Mouse (Mus musculus): Measurements from ENCODE around the gene Rab5if. TPM values are rescaled to one million over a fixed set of nuclear protein-coding genes. Genes with fewer than 3 reads are reported as not detected.
"Not testable (repeated sequence)": the region's sequence is repeated elsewhere in the genome, so short reads cannot be mapped to it uniquely, and the experiment has no call there.

Rab5if gene
- polyA plus RNA-seq, 1 experiment from 2014 or later: 140 TPM

GRCm38 (mm10) chr2:156874047-156874759 lies 11.3 kb downstream of the Rab5if start:
- Histone ChIP-seq H3K27me3 (no peaks in the 10 kb centered on the region), H3K9me3 (replicated peaks) (no peaks in the 10 kb centered on the region), H3K4me2 (no peak overlapping the region), H3K36me3 (replicated peaks) (peaks cover 63% of the 10 kb centered on the region), H3K4me3 (replicated peaks) (no peak overlapping the region), H3K9ac (no peak overlapping the region), H3K27ac (replicated peaks) (no peak overlapping the region), H3K4me1 (replicated peaks) (peaks cover 38% of the 10 kb centered on the region)
- WGBS (ENCODE audit: insufficient replicate concordance): 64% methylated on average over 8 of the region's 8 CpGs
- no peak for ATAC-seq (ENCODE audit: insufficient read depth)

- Histone ChIP-seq H3K4me1 (replicated peaks) (peaks cover 38% of the 10 kb centered on the region), H3K36me3 (replicated peaks) (peaks cover 55% of the 10 kb centered on the region), H3K9ac (no peak overlapping the region), H3K4me2 (no peak overlapping the region), H3K4me3 (replicated peaks) (no peak overlapping the region), H3K9me3 (replicated peaks) (no peaks in the 10 kb centered on the region), H3K27ac (replicated peaks) (0 out of 2 replicates have a peak overlapping the region, but pooled peaks have one; percentile 9), H3K27me3 (no peaks in the 10 kb centered on the region)
- ATAC-seq (ENCODE audit: insufficient read depth): no peak
- 83% methylated on average over 4 of the region's 4 CpGs for WGBS (ENCODE audit: insufficient replicate concordance)
These were observed 12.0 kb downstream of the Rab5if start for GRCm38 (mm10) chr2:156874760-156875510.

GRCm38 (mm10) chr2:156877726-156878125 lies 14.8 kb downstream of the Rab5if start:
- Histone ChIP-seq H3K9me3 (replicated peaks) (no peaks in the 10 kb centered on the region), H3K27me3 (no peaks in the 10 kb centered on the region), H3K9ac (no peak overlapping the region), H3K36me3 (replicated peaks) (peaks cover 27% of the 10 kb centered on the region), H3K27ac (replicated peaks) (no peak overlapping the region; the same call in 1 of the 2 replicates), H3K4me2 (no peak overlapping the region), H3K4me1 (replicated peaks) (peaks cover 49% of the 10 kb centered on the region), H3K4me3 (replicated peaks) (no peak overlapping the region)
- WGBS (ENCODE audit: insufficient replicate concordance): 26% methylated on average over 9 of the region's 9 CpGs
- ATAC-seq (ENCODE audit: insufficient read depth): no peak

GRCm38 (mm10) chr2:156879541-156879940 lies 16.6 kb downstream of the Rab5if start:
- Histone ChIP-seq H3K9me3 (replicated peaks) (no peaks in the 10 kb centered on the region), H3K36me3 (replicated peaks) (peaks cover 9% of the 10 kb centered on the region), H3K9ac (no peak overlapping the region), H3K4me1 (replicated peaks) (peaks cover 55% of the 10 kb centered on the region), H3K4me3 (replicated peaks) (no peak overlapping the region), H3K27me3 (no peaks in the 10 kb centered on the region), H3K27ac (replicated peaks) (peak overlapping the region; percentile 45; the same call in 1 of the 2 replicates), H3K4me2 (no peak overlapping the region)
- ATAC-seq (ENCODE audit: insufficient read depth): no peak
- 67% methylated on average over 3 of the region's 3 CpGs for WGBS (ENCODE audit: insufficient replicate concordance)

GRCm38 (mm10) chr2:156882431-156883001 lies 19.6 kb downstream of the Rab5if start:
- WGBS (ENCODE audit: insufficient replicate concordance): 7% methylated on average over 10 of the region's 10 CpGs
- H3K9ac ChIP-seq: peak overlapping the region; percentile 33
- ATAC-seq (ENCODE audit: insufficient read depth): peak; percentile 95
- peak overlapping the region; percentile 88 for H3K27ac ChIP-seq (replicated peaks)
- H3K36me3 ChIP-seq (replicated peaks): no peaks in the 10 kb centered on the region
- H3K9me3 ChIP-seq (replicated peaks): no peaks in the 10 kb centered on the region
- H3K4me2 ChIP-seq: peak overlapping the region; percentile 76
- H3K4me1 ChIP-seq (replicated peaks): peaks cover 69% of the 10 kb centered on the region
- peak overlapping the region; percentile 38 for H3K4me3 ChIP-seq (replicated peaks)
- no peaks in the 10 kb centered on the region for H3K27me3 ChIP-seq

GRCm38 (mm10) chr2:156884396-156885211 lies 21.7 kb downstream of the Rab5if start:
- Histone ChIP-seq H3K4me1 (replicated peaks) (peaks cover 61% of the 10 kb centered on the region), H3K27ac (replicated peaks) (peak overlapping the region; percentile 56), H3K36me3 (replicated peaks) (no peaks in the 10 kb centered on the region), H3K4me3 (replicated peaks) (0 out of 2 replicates have a peak overlapping the region, but pooled peaks have one; percentile 2), H3K27me3 (no peaks in the 10 kb centered on the region), H3K9ac (0 out of 2 replicates have a peak overlapping the region, but pooled peaks have one; percentile 39), H3K4me2 (peak overlapping the region; percentile 40), H3K9me3 (replicated peaks) (no peaks in the 10 kb centered on the region)
- 51% methylated on average over 10 of the region's 10 CpGs for WGBS (ENCODE audit: insufficient replicate concordance)
- peak; percentile 28; the same call in 1 of the 2 replicates for ATAC-seq (ENCODE audit: insufficient read depth)

- ATAC-seq (ENCODE audit: insufficient read depth): not testable (repeated sequence)
- Histone ChIP-seq H3K27ac (replicated peaks) (0 out of 2 replicates have a peak overlapping the region, but pooled peaks have one; percentile 56), H3K4me1 (replicated peaks) (peaks cover 52% of the 10 kb centered on the region)
These were observed 22.7 kb downstream of the Rab5if start for GRCm38 (mm10) chr2:156885666-156886065.

GRCm38 (mm10) chr2:156886084-156886631 lies 23.2 kb downstream of the Rab5if start:
- no peak for ATAC-seq (ENCODE audit: insufficient read depth)
- Histone ChIP-seq H3K36me3 (replicated peaks) (no peaks in the 10 kb centered on the region), H3K4me3 (replicated peaks) (no peak overlapping the region), H3K9ac (no peak overlapping the region), H3K4me1 (replicated peaks) (peaks cover 51% of the 10 kb centered on the region), H3K9me3 (replicated peaks) (no peaks in the 10 kb centered on the region), H3K27ac (replicated peaks) (no peak overlapping the region), H3K27me3 (0 out of 2 replicates have a peak, but pooled peaks cover 3% of the 10 kb centered on the region), H3K4me2 (no peak overlapping the region)
- WGBS (ENCODE audit: insufficient replicate concordance): 47% methylated on average over 10 of the region's 10 CpGs

More at GRCm38 (mm10) chr2:156885666-156886065, 22.7 kb downstream of the Rab5if start:
- H3K9me3 ChIP-seq (replicated peaks); H3K4me2 ChIP-seq; H3K27me3 ChIP-seq; H3K9ac ChIP-seq; H3K4me3 ChIP-seq (replicated peaks); H3K36me3 ChIP-seq (replicated peaks): not testable (repeated sequence)
- 64% methylated on average over 2 of the region's 2 CpGs for WGBS (ENCODE audit: insufficient replicate concordance)

GRCm38 (mm10) chr2:156887017-156887416 lies 24.1 kb downstream of the Rab5if start, which contains the start of gene Sla2:
Gene Sla2 (minus strand): TSS chr2:156887192.
- 26% methylated on average over 6 of the region's 6 CpGs for WGBS (ENCODE audit: insufficient replicate concordance)
- H3K4me1 ChIP-seq (replicated peaks): peaks cover 43% of the 10 kb centered on the region
- no peaks in the 10 kb centered on the region for H3K9me3 ChIP-seq (replicated peaks)
- no peak within 1 kb of the TSS for H3K4me2 ChIP-seq
- H3K36me3 ChIP-seq (replicated peaks): no peaks in the 10 kb centered on the region
- H3K4me3 ChIP-seq (replicated peaks): no peak within 1 kb of the TSS
- no peak within 1 kb of the TSS for H3K27ac ChIP-seq (replicated peaks)
- H3K9ac ChIP-seq: no peak within 1 kb of the TSS
- no peak for ATAC-seq (ENCODE audit: insufficient read depth)
- 0 out of 2 replicates have a peak, but pooled peaks cover 3% of the 10 kb centered on the region for H3K27me3 ChIP-seq

GRCm38 (mm10) chr2:156888490-156888889 lies 25.6 kb downstream of the Rab5if start:
- Histone ChIP-seq H3K27me3 (0 out of 2 replicates have a peak, but pooled peaks cover 3% of the 10 kb centered on the region), H3K9me3 (replicated peaks) (no peaks in the 10 kb centered on the region), H3K9ac (no peak overlapping the region), H3K27ac (replicated peaks) (no peak overlapping the region), H3K4me1 (replicated peaks) (peaks cover 28% of the 10 kb centered on the region), H3K4me2 (no peak overlapping the region), H3K4me3 (replicated peaks) (no peak overlapping the region), H3K36me3 (replicated peaks) (no peaks in the 10 kb centered on the region)
- 50% methylated on average over 3 of the region's 3 CpGs for WGBS (ENCODE audit: insufficient replicate concordance)
- ATAC-seq (ENCODE audit: insufficient read depth): no peak

Data from liver, embryonic 15.5 days (tissue).